Mouse (Mus musculus): Measurements from ENCODE around the gene Mus81. TPM values are rescaled to one million over a fixed set of nuclear protein-coding genes. Genes with fewer than 3 reads are reported as not detected.

Gene Mus81
- polyA plus RNA-seq, 2 experiments from 2014 or later = 34.3 to 39.7 TPM

GRCm38 (mm10) chr19:5444371-5444908, 43.8 kb downstream of the Mus81 start:
- no peak for ATAC-seq

GRCm38 (mm10) chr19:5433951-5434350, 54.3 kb downstream of the Mus81 start:
- ATAC-seq = no peak

- peak; percentile 57 for ATAC-seq
Measured at GRCm38 (mm10) chr19:5432992-5433852, 55.0 kb downstream of the Mus81 start.

Other genes starting within 250 kb of the Mus81 start
- gene Pacs1, start 215.3 kb downstream of the Mus81 start, polyA plus RNA-seq (2017; shearing (Covaris generic)) = 10 to 100 TPM; 15.7 to 16.3 TPM
- gene Sf3b2, start 192.9 kb downstream of the Mus81 start, polyA plus RNA-seq (2017; shearing (Covaris generic)) = 100 to 1,000 TPM; 299 to 359 TPM
- gene Gal3st3, start 190.1 kb downstream of the Mus81 start, polyA plus RNA-seq (2017; shearing (Covaris generic)) = under 1 TPM in 1 of 2 experiments, not detected in 1; 0.13 TPM
- gene Catsper1, start 152.7 kb downstream of the Mus81 start, polyA plus RNA-seq (2017; shearing (Covaris generic)) = not detected
- 1 to 10 TPM; 7.8 to 7.9 TPM for gene Cst6, start 138.8 kb downstream of the Mus81 start, polyA plus RNA-seq (2017; shearing (Covaris generic))
- gene Eif1ad, start 121.7 kb downstream of the Mus81 start, polyA plus RNA-seq (2017; shearing (Covaris generic)) = 10 to 100 TPM; 43.7 to 51.9 TPM
- gene Banf1, start 121.2 kb downstream of the Mus81 start, polyA plus RNA-seq (2017; shearing (Covaris generic)) = 100 to 1,000 TPM; 291 to 328 TPM
- gene Sart1, start 99.7 kb downstream of the Mus81 start, polyA plus RNA-seq (2017; shearing (Covaris generic)) = 10 to 100 TPM; 16.7 to 34.3 TPM
- gene Tsga10ip, start 85.9 kb downstream of the Mus81 start, polyA plus RNA-seq (2017; shearing (Covaris generic)) = not detected
- 10 to 100 TPM; 50.3 to 53.6 TPM for gene Drap1, start 63.4 kb downstream of the Mus81 start, polyA plus RNA-seq (2017; shearing (Covaris generic))
- gene AI837181, start 63.3 kb downstream of the Mus81 start, polyA plus RNA-seq (2017; shearing (Covaris generic)) = 10 to 100 TPM; 17.6 to 18.6 TPM
- gene Fosl1, start 40.9 kb downstream of the Mus81 start, polyA plus RNA-seq (2017; shearing (Covaris generic)) = not detected
- gene Ccdc85b, start 30.5 kb downstream of the Mus81 start, polyA plus RNA-seq (2017; shearing (Covaris generic)) = 1 to 10 TPM; 1.1 to 1.2 TPM
- 10 to 100 TPM; 65.0 to 84.0 TPM for gene Fibp, start 27.8 kb downstream of the Mus81 start, polyA plus RNA-seq (2017; shearing (Covaris generic))
- gene Ctsw, start 19.9 kb downstream of the Mus81 start, polyA plus RNA-seq (2017; shearing (Covaris generic)) = 100 to 1,000 TPM; 175 to 215 TPM
- 1 to 10 TPM; 1.5 to 1.9 TPM for gene Efemp2, start 14.4 kb downstream of the Mus81 start, polyA plus RNA-seq (2017; shearing (Covaris generic))
- 1,000 to 10,000 TPM; 2,749 to 2,812 TPM for gene Cfl1, start 2.1 kb upstream of the Mus81 start, polyA plus RNA-seq (2017; shearing (Covaris generic))
- gene 1700020D05Rik, start 15.4 kb upstream of the Mus81 start, polyA plus RNA-seq (2017; shearing (Covaris generic)) = under 1 TPM; 0.33 to 0.51 TPM
- 10 to 100 TPM; 16.3 to 18.4 TPM for gene Snx32, start 22.1 kb upstream of the Mus81 start, polyA plus RNA-seq (2017; shearing (Covaris generic))
- gene Ovol1, start 72.2 kb upstream of the Mus81 start, polyA plus RNA-seq (2017; shearing (Covaris generic)) = not detected
- 1 to 10 TPM; 5.1 to 8.6 TPM for gene Ap5b1, start 79.6 kb upstream of the Mus81 start, polyA plus RNA-seq (2017; shearing (Covaris generic))
- 10 to 100 TPM; 65.1 to 70.2 TPM for gene Rnaseh2c, start 113.5 kb upstream of the Mus81 start, polyA plus RNA-seq (2017; shearing (Covaris generic))
- gene Kat5, start 121.8 kb upstream of the Mus81 start, polyA plus RNA-seq (2017; shearing (Covaris generic)) = 10 to 100 TPM; 21.9 to 37.3 TPM
- 100 to 1,000 TPM in 1 of 2 experiments, 10 to 100 TPM in 1; 96.1 to 107 TPM for gene Rela, start 149.1 kb upstream of the Mus81 start, polyA plus RNA-seq (2017; shearing (Covaris generic))
- 10 to 100 TPM; 22.3 to 22.4 TPM for gene Sipa1, start 175.3 kb upstream of the Mus81 start, polyA plus RNA-seq (2017; shearing (Covaris generic))
- gene Map3k11, start 200.3 kb upstream of the Mus81 start, polyA plus RNA-seq (2017; shearing (Covaris generic)) = 1 to 10 TPM; 7.8 to 9.2 TPM
- 10 to 100 TPM; 20.6 to 21.7 TPM for gene Pcnx3, start 200.5 kb upstream of the Mus81 start, polyA plus RNA-seq (2017; shearing (Covaris generic))
- gene Kcnk7, start 216.0 kb upstream of the Mus81 start, polyA plus RNA-seq (2017; shearing (Covaris generic)) = 1 to 10 TPM; 1.5 to 2.8 TPM
- 10 to 100 TPM; 16.5 to 26.4 TPM for gene Ehbp1l1, start 237.9 kb upstream of the Mus81 start, polyA plus RNA-seq (2017; shearing (Covaris generic))
- 10 to 100 TPM; 20.1 to 44.7 TPM for gene Fam89b, start 241.3 kb upstream of the Mus81 start, polyA plus RNA-seq (2017; shearing (Covaris generic))